Mouse (Mus musculus) E14TG2a.4 (cell line): ENCODE results near the gene 5830411N06Rik.

Experiments
- CTCF ChIP-seq: conservative IDR thresholded peaks from 2 replicates; pipeline ENCODE4 v1.5.1; 2014; ENCODE audit warnings: low read length
- NANOG ChIP-seq: IDR thresholded peaks from 2 replicates; pipeline ENCODE4 v1.6.1; 2014; ENCODE audit warnings: borderline replicate concordance, low read length, mixed read lengths
- POU5F1 ChIP-seq: IDR thresholded peaks from 2 replicates; pipeline ENCODE4 v1.6.1; 2014; ENCODE audit warnings: low read length, borderline replicate concordance

DNA sequence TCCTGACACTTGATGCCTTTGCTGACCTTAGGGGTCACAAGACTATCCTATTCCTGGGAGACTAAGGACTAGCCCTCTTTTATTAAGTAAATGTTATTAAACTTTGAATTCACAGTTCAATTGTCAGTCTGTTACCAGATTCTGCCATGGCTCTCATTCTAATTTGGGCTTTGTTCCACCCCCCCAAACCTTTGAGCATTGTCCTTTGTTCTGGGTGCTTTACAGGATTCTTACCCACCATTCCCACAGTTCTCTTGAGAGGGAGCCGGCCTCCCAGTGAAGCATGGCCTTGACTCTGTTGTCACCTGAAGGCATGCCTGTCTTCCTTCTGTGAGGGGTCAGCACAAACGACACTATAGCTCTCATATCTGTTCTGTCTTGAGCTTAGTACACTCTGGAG lies 16.1 kb upstream of the 5830411N06Rik start:
- TF ChIP-seq CTCF = no peak
- no peak for TF ChIP-seq POU5F1
- no peak for TF ChIP-seq NANOG
